Mouse (Mus musculus): ENCODE results near the gene Edc3. TPM values are rescaled to one million over a fixed set of nuclear protein-coding genes. Genes with fewer than 3 reads are reported as not detected.
A peak's percentile ranks its signal among the peaks of the same experiment; 100 is the strongest.
"Not testable (repeated sequence)": the region's sequence is repeated elsewhere in the genome, so short reads cannot be mapped to it uniquely, and the experiment has no call there.

The Edc3 gene
- polyA plus RNA-seq, 1 experiment from 2014 or later, result 32.0 TPM

DNA sequence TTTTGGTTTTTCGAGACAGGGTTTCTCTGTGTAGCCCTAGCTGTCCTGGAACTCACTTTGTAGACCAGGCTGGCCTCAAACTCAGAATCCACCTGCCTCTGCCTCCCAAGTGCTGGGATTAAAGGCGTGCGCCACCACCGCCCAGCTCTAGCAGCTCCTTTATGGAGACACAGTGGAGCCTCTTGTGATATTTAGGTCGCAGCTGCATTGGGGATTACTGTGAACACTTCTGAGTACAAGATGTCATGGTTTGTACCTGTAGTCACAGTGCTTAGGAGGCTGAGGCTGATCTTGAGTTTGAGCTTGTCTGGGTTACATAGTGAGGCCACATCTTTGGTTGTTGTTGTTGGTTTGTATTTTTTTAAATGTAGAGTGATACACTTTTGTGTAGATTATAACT is 1.9 kb downstream of the Edc3 start:
- ATAC-seq (ENCODE audit: low read depth); H3K27me3 ChIP-seq; H3K4me2 ChIP-seq; H3K27ac ChIP-seq (replicated peaks); H3K9me3 ChIP-seq; H3K4me3 ChIP-seq; H3K9ac ChIP-seq: not testable (repeated sequence)
- Histone ChIP-seq H3K36me3 (peaks cover 25% of the 10 kb centered on the region), H3K4me1 (replicated peaks) (peaks cover 20% of the 10 kb centered on the region)
- WGBS, result 94% methylated on average over 5 of the region's 5 CpGs

DNA sequence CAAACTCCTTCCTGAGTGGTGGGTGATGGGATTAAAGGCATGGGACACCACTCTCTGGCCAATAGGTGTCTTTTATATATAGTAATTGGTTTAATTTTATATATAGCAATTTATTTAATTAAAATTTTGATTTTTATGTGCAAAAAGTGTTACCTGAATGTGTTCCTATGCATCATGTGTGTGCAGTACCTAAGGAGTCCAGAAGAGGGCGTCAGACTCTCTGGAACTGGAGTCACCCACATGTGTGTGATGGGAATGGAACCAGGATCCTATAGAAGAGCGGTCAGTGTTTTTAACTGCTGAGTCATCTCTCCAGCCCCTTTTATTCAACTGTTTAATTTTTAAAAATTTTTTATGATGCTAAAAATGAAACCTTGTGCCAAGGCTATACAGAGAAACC is 3.9 kb downstream of the Edc3 start:
- no peak overlapping the region for H3K4me3 ChIP-seq
- peaks cover 20% of the 10 kb centered on the region for H3K4me1 ChIP-seq (replicated peaks)
- no peak for ATAC-seq (ENCODE audit: low read depth)
- H3K9me3 ChIP-seq, result peaks cover 4% of the 10 kb centered on the region; the same call in 1 of the 2 replicates
- no peak overlapping the region for H3K9ac ChIP-seq
- no peak overlapping the region for H3K27ac ChIP-seq (replicated peaks)
- no peak overlapping the region for H3K4me2 ChIP-seq
- no peaks in the 10 kb centered on the region for H3K27me3 ChIP-seq
- H3K36me3 ChIP-seq, result peaks cover 42% of the 10 kb centered on the region
- WGBS, result 86% methylated on average over 2 of the region's 2 CpGs

DNA sequence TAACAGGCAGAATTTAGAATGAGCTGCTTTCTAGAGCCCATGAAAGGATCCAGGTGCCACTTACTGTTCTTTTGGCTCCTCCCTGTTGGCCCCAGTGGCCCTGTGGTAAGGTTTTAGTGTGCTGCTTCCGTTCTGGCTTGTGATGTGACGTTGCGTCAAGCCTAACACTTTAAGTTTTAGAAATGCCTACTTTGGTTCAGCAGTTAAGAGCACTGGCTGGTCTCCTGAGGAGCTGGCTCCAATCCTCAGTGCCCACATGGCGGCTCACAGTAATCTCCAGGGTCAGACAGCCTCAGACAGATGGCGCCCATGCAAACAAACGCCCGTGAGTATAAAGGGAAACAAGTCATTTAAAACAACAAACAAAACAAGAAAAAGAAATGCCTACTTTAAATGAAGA is 10.1 kb downstream of the Edc3 start:
- peaks cover 7% of the 10 kb centered on the region; the same call in 1 of the 2 replicates for H3K4me1 ChIP-seq (replicated peaks)
- H3K9ac ChIP-seq, result no peak overlapping the region
- no peaks in the 10 kb centered on the region for H3K9me3 ChIP-seq
- H3K27ac ChIP-seq (replicated peaks), result no peak overlapping the region
- H3K36me3 ChIP-seq, result peaks cover 71% of the 10 kb centered on the region
- no peak overlapping the region for H3K4me3 ChIP-seq
- 82% methylated on average over 7 of the region's 7 CpGs for WGBS
- no peak overlapping the region for H3K4me2 ChIP-seq
- ATAC-seq (ENCODE audit: low read depth), result no peak
- H3K27me3 ChIP-seq, result no peaks in the 10 kb centered on the region

DNA sequence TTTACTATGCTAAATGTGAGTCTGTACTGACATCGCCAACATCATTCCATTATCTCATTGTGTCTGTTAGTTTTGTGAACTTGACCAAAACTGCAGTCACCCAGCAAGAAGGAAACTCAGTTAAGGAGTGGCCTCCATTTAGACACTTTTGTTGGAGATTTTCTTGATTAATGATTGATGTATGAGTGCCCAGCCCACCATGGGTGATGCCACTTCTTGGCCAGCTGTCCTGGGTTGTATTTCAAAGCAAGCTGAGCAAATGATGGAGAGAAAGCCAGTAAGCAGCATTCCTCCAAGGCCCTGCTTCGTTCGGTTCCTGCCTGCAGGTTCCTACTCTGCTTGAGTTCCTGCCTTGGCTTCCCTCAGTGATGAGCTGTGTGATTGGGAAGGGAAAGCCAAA is 12.4 kb downstream of the Edc3 start:
- no peak overlapping the region for H3K9ac ChIP-seq
- ATAC-seq (ENCODE audit: low read depth), result no peak
- H3K4me2 ChIP-seq, result no peak overlapping the region
- H3K9me3 ChIP-seq, result no peaks in the 10 kb centered on the region
- H3K36me3 ChIP-seq, result peaks cover 56% of the 10 kb centered on the region
- peaks cover 12% of the 10 kb centered on the region; the same call in 1 of the 2 replicates for H3K4me1 ChIP-seq (replicated peaks)
- H3K27me3 ChIP-seq, result no peaks in the 10 kb centered on the region
- H3K4me3 ChIP-seq, result no peak overlapping the region
- H3K27ac ChIP-seq (replicated peaks), result no peak overlapping the region
- 96% methylated on average over 3 of the region's 3 CpGs for WGBS

DNA sequence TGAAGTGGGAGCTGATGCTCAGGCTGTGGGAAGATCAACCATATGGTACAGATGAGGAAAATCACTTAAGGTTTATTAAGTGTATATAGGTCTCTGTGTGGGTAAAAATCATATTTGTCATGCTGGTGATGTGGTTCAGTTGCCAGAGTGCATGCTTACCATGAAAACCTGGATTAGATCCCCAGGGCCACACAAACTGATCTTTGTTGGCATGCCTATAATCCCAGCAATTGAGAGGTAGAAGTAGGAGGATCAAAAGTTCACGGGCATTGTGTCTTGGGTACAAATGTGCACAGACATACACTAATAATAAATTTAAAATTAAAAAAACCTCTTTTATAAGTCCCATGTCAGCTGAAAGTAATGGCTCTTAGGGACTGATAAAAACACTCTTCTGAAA is 14.0 kb downstream of the Edc3 start:
- Histone ChIP-seq H3K9ac (no peak overlapping the region), H3K36me3 (peaks cover 60% of the 10 kb centered on the region), H3K27me3 (no peaks in the 10 kb centered on the region), H3K9me3 (no peaks in the 10 kb centered on the region), H3K4me1 (replicated peaks) (peaks cover 12% of the 10 kb centered on the region; the same call in 1 of the 2 replicates), H3K4me2 (no peak overlapping the region), H3K27ac (replicated peaks) (no peak overlapping the region), H3K4me3 (no peak overlapping the region)
- 81% methylated on average over 1 of the region's 1 CpGs for WGBS
- ATAC-seq (ENCODE audit: low read depth), result no peak

DNA sequence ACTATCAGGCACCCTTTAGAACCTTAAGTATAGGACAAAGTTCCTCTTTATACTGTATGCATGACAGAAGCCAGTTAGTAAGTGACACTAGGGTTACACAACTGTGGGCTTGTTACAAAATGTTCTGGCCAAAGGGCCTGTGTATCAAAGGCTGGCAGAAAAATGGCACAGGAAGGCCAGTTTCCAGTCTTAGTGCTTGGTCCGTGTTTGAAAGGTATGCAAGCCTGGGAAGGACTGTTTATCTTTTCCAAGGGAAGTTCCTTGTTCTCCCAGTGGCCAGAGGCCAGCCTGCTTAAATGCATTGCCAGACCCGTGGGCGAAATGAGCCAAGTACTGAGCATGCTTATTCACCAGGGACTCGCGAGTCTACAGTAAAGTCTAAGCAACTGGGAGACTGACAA is 15.0 kb downstream of the Edc3 start:
- no peaks in the 10 kb centered on the region for H3K27me3 ChIP-seq
- H3K4me3 ChIP-seq, result no peak overlapping the region
- no peaks in the 10 kb centered on the region for H3K9me3 ChIP-seq
- ATAC-seq (ENCODE audit: low read depth), result no peak
- H3K9ac ChIP-seq, result no peak overlapping the region
- H3K4me2 ChIP-seq, result no peak overlapping the region
- H3K36me3 ChIP-seq, result peaks cover 61% of the 10 kb centered on the region
- peaks cover 12% of the 10 kb centered on the region; the same call in 1 of the 2 replicates for H3K4me1 ChIP-seq (replicated peaks)
- WGBS, result 73% methylated on average over 5 of the region's 5 CpGs
- no peak overlapping the region for H3K27ac ChIP-seq (replicated peaks)

DNA sequence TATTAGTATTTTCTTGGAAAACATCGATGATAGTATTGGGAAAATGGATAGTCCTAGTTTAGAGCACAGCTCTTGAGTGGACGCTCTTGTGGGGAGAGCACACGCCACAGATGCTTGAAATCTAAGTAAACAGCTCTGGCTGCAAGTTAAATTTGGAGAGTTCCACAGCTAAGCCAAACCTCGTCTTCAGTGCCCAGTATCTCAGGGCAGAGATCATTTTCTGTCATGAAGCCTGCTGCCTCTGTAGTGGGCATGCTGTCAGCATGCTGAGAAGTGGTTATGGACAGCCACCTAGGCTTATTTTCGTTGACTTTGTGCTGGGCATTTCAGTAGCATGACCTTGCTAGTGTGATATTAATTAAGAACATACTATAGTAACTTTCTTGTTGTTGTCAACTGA is 15.5 kb downstream of the Edc3 start:
- no peak overlapping the region for H3K27ac ChIP-seq (replicated peaks)
- H3K4me2 ChIP-seq, result no peak overlapping the region
- no peak overlapping the region for H3K9ac ChIP-seq
- 90% methylated on average over 5 of the region's 5 CpGs for WGBS
- no peak overlapping the region for H3K4me3 ChIP-seq
- peaks cover 57% of the 10 kb centered on the region for H3K36me3 ChIP-seq
- ATAC-seq (ENCODE audit: low read depth), result no peak
- peaks cover 12% of the 10 kb centered on the region; the same call in 1 of the 2 replicates for H3K4me1 ChIP-seq (replicated peaks)
- H3K9me3 ChIP-seq, result no peaks in the 10 kb centered on the region
- H3K27me3 ChIP-seq, result no peaks in the 10 kb centered on the region

DNA sequence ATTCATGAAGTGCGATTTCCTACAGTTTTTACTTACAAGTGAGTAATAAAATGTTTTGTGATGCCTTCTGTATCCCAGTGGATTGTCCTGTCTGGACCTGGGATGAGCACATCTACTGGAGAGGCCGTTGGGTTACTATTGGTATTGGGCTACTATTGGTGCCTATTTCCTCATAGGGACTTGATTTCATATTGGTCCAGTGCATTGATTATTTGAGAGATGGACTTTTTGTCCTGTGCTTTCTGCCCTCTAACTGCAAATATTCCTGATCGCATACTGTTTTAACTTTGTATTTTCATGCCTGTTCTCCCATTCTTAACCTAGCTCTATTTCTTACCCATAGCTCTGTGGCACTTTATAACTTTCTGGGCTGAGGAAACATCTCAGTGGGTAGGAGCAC is 16.4 kb downstream of the Edc3 start:
- Histone ChIP-seq H3K9ac (no peak overlapping the region), H3K4me1 (replicated peaks) (peaks cover 12% of the 10 kb centered on the region; the same call in 1 of the 2 replicates), H3K9me3 (no peaks in the 10 kb centered on the region), H3K36me3 (peaks cover 57% of the 10 kb centered on the region), H3K4me2 (no peak overlapping the region), H3K27me3 (no peaks in the 10 kb centered on the region), H3K27ac (replicated peaks) (no peak overlapping the region), H3K4me3 (no peak overlapping the region)
- WGBS, result 97% methylated on average over 3 of the region's 3 CpGs
- ATAC-seq (ENCODE audit: low read depth), result no peak

DNA sequence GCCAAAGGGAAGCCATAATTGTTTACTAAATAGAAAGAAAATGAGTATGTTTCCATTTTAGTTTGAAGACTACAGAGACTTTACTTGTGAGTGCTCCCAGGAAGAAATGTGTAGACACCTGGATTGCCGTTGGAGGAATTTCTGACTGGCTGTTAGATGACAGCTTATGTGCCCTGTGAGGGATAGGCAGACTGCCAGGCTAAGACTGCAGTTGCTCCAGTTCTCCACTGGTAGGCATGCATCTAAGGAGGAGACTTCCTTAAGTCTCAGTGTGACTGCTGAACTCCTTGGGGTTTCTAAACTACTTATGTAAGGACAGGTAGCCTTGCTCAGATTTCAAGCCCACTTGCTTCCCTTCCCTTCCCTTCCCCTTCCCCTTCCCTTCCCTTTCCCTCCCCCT is 20.0 kb downstream of the Edc3 start:
- H3K4me2 ChIP-seq, result no peak overlapping the region
- H3K4me1 ChIP-seq (replicated peaks), result 0 out of 2 replicates have a peak, but pooled peaks cover 5% of the 10 kb centered on the region
- 98% methylated on average over 1 of the region's 1 CpGs for WGBS
- no peak for ATAC-seq (ENCODE audit: low read depth)
- H3K9ac ChIP-seq, result no peak overlapping the region
- H3K36me3 ChIP-seq, result peaks cover 54% of the 10 kb centered on the region
- no peaks in the 10 kb centered on the region for H3K27me3 ChIP-seq
- H3K4me3 ChIP-seq, result no peak overlapping the region
- no peak overlapping the region for H3K27ac ChIP-seq (replicated peaks)
- no peaks in the 10 kb centered on the region for H3K9me3 ChIP-seq

DNA sequence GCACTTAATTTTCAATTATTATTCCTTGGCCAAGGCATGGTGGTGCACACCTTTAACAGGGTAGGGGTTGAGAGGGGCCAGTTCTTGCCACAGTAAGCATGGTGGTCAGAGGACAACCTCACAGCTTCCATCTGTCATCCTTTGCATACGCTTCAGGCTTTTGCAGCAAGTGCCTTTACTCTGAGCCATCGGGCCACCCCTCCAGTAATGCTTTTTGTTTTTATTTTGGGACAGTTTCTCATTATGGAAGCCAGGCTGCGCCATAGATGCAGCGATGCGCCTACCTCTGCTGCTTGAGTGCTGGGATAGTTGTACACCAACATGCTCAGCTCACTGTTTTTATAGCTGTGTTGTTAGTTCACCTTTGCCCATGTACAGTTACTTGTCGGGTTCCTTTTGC is 25.3 kb downstream of the Edc3 start:
- H3K9me3 ChIP-seq, result no peaks in the 10 kb centered on the region
- no peak overlapping the region for H3K4me3 ChIP-seq
- WGBS, result 95% methylated on average over 6 of the region's 6 CpGs
- no peak overlapping the region for H3K4me2 ChIP-seq
- no peak for ATAC-seq (ENCODE audit: low read depth)
- no peaks in the 10 kb centered on the region for H3K27me3 ChIP-seq
- H3K4me1 ChIP-seq (replicated peaks), result peaks cover 7% of the 10 kb centered on the region
- no peak overlapping the region for H3K27ac ChIP-seq (replicated peaks)
- H3K36me3 ChIP-seq, result peaks cover 35% of the 10 kb centered on the region
- H3K9ac ChIP-seq, result no peak overlapping the region

DNA sequence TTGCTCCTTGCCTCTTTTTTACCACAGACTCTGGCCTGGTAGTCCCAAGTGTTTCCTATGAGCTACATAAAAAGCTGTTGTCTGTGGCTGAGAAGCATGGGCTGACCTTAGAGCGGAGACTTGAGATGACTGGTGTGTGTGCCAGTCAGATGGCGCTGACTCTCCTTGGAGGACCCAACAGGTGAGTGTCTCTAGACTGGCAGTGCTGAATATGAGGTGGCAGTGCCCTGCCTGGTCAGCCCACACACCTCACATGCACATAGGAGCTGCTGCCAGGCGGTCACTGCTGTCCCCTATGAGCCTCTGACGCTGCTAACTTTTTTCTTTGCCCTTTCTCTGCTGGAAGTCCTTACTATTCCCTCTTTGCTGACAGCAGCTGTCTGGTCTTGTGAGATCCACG is 31.5 kb downstream of the Edc3 start:
- no peak overlapping the region for H3K4me2 ChIP-seq

DNA sequence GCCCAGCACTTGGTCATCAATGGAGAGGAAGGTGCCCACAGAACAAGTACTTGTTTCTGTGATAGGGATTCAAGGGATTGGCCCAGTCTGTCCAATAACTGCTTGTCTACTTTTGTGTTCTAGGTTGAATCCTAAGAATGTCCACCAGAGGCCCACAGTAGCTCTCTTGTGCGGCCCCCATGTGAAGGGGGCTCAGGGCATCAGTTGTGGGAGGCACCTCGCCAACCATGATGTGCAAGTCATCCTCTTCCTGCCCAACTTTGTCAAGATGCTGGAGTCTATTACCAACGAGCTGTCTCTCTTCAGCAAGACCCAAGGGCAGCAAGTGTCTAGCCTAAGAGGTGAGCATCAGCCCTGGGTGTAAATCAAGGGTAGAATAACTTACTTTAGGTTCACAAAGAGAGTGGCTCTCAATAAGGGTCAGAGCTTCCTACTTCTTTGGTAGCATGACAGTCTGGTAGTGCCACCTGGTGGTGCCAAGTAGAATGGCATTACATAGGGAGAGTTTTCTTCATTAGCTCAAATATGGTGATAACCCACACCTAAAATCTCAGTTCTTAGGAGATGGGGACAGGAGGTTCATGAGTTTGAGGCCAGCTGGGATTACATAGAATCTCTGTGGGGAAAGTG is 36.2 kb downstream of the Edc3 start:
- Histone ChIP-seq H3K4me3 (no peak overlapping the region), H3K9me3 (no peaks in the 10 kb centered on the region), H3K4me2 (no peak overlapping the region), H3K4me1 (replicated peaks) (no peaks in the 10 kb centered on the region), H3K36me3 (peaks cover 90% of the 10 kb centered on the region), H3K27ac (replicated peaks) (no peak overlapping the region), H3K9ac (no peak overlapping the region), H3K27me3 (no peaks in the 10 kb centered on the region)
- 0 out of 2 replicates have a peak, but pooled peaks have one; percentile 11 for ATAC-seq (ENCODE audit: low read depth)
- WGBS, result 76% methylated on average over 3 of the region's 3 CpGs

More for the DNA sequence above, 31.5 kb downstream of the Edc3 start:
- Histone ChIP-seq H3K9me3 (no peaks in the 10 kb centered on the region), H3K36me3 (peaks cover 45% of the 10 kb centered on the region), H3K4me1 (replicated peaks) (peaks cover 7% of the 10 kb centered on the region), H3K4me3 (no peak overlapping the region), H3K9ac (no peak overlapping the region), H3K27me3 (no peaks in the 10 kb centered on the region), H3K27ac (replicated peaks) (no peak overlapping the region)
- 90% methylated on average over 5 of the region's 5 CpGs for whole genome bisulfite sequencing
- ATAC-seq (ENCODE audit: low read depth), result no peak

DNA sequence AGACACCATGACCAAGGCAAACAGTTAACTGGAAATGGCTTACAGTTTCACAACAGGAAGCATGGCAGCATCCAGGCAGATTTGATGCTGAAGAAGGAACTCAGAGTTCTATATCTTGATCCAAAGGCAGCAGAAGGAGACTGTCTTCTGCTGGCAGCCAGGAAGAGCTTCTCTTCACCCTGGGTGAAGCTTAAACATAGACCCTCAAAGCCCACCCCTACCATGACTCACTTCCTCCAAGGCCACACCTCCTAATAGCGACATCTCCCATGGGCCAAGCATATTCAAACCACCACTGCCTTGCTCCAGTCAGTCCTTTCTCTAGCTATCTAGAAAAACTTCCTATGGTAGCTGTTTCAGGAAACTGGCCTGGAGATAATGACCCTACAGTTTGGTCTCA is 38.7 kb downstream of the Edc3 start:
- Histone ChIP-seq H3K4me3 (no peak overlapping the region), H3K4me2 (no peak overlapping the region), H3K27me3 (no peaks in the 10 kb centered on the region), H3K4me1 (replicated peaks) (no peaks in the 10 kb centered on the region), H3K9me3 (no peaks in the 10 kb centered on the region), H3K27ac (replicated peaks) (no peak overlapping the region), H3K36me3 (peaks cover 91% of the 10 kb centered on the region), H3K9ac (no peak overlapping the region)
- ATAC-seq (ENCODE audit: low read depth), result no peak
- WGBS, result 79% methylated on average over 1 of the region's 1 CpGs

Data from neural tube, embryonic 13.5 days (tissue).